Mouse (Mus musculus): ENCODE measurements around the gene Ndufv1. TPM values are rescaled to one million over a fixed set of nuclear protein-coding genes. Genes with fewer than 3 reads are reported as not detected.

Ndufv1 gene
- total and polyA plus RNA-seq, 3 experiments = 84.1 to 338 (median 191) TPM

DNA sequence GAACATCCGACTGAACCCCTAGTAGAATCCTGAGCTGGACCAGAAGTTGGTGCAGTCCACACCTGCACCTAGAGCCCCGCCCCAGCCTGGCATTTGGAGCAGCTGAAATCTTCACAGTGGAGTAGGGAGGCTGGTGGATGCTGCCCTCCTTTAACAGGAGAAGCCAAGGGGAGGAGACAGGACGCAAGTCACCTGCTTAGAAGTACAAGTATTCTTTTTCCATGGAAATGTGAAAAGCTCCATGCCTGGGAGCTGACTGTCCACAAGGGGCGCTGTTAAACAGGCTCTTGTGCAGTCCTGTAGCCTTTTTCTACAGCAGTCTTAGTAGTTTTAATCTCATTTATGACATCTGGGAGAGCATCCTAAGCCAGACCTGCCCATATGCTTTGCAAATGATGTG lies 23.9 kb downstream of the Ndufv1 start:
- no peak for TF ChIP-seq POLR2AphosphoS5 (IDR thresholded peaks at IDR 0.05; ENCODE audit: insufficient replicate concordance, low read depth, low read length)
- no peak for TF ChIP-seq GATA1 (IDR thresholded peaks at IDR 0.05; ENCODE audit: borderline replicate concordance, low read length)
- no peak for TF ChIP-seq CTCF (IDR thresholded peaks at IDR 0.05; ENCODE audit: low read depth, low read length)
- no peak for TF ChIP-seq TAL1 (conservative IDR thresholded peaks at IDR 0.05; ENCODE audit: low read depth, low read length)
- no peak for TF ChIP-seq GATA2 (IDR thresholded peaks at IDR 0.05; ENCODE audit: borderline replicate concordance, low read depth, low read length)
- Histone ChIP-seq H3K27me3 (ENCODE audit: insufficient read depth, low read length) (peaks cover 40% of the 10 kb centered on the region), H3K4me1 (ENCODE audit: insufficient read depth, low read depth, low read length) (peaks cover 10% of the 10 kb centered on the region), H3K4me3 (ENCODE audit: low read depth, low read length) (no peak overlapping the region), H3K36me3 (replicated peaks) (no peaks in the 10 kb centered on the region), H3K9me3 (replicated peaks) (no peaks in the 10 kb centered on the region)
- ATAC-seq (ENCODE audit: extremely low read depth, insufficient number of reproducible peaks, low FRiP score, poor library complexity, severe bottlenecking) (no peak), DNase-seq (ENCODE audit: low spot score) (no peak)

DNA sequence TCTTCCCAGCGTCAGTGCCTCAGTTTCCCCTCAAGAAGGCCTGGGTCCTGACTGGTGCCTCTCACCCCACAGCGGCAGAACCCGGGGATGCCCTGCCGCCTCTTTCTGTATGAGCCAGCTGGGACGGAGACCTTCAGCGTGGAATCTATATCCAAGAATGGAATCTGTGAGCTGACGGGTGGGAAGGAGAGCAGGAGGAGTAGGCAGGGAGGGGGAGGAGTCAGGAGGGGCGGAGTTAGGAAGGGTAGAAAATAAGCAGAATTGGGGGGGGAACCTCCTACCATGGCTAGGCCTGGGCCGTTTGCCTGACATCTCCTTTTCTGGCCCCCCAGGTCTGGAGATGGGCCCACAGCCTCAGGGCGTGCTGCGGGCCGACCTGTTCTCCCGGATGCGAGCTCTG lies 24.5 kb downstream of the Ndufv1 start:
- no peak for DNase-seq (ENCODE audit: low spot score)
- Histone ChIP-seq H3K4me1 (ENCODE audit: insufficient read depth, low read depth, low read length) (peaks cover 10% of the 10 kb centered on the region), H3K4me3 (ENCODE audit: low read depth, low read length) (no peak overlapping the region), H3K9me3 (replicated peaks) (no peaks in the 10 kb centered on the region), H3K27me3 (ENCODE audit: insufficient read depth, low read length) (peaks cover 42% of the 10 kb centered on the region), H3K36me3 (replicated peaks) (no peaks in the 10 kb centered on the region)
- no peak for ATAC-seq (ENCODE audit: extremely low read depth, insufficient number of reproducible peaks, low FRiP score, poor library complexity, severe bottlenecking)
- TF ChIP-seq GATA2 (IDR thresholded peaks at IDR 0.05; ENCODE audit: borderline replicate concordance, low read depth, low read length) (no peak), GATA1 (IDR thresholded peaks at IDR 0.05; ENCODE audit: borderline replicate concordance, low read length) (no peak), CTCF (IDR thresholded peaks at IDR 0.05; ENCODE audit: low read depth, low read length) (no peak), TAL1 (conservative IDR thresholded peaks at IDR 0.05; ENCODE audit: low read depth, low read length) (no peak), POLR2AphosphoS5 (IDR thresholded peaks at IDR 0.05; ENCODE audit: insufficient replicate concordance, low read depth, low read length) (no peak)

DNA sequence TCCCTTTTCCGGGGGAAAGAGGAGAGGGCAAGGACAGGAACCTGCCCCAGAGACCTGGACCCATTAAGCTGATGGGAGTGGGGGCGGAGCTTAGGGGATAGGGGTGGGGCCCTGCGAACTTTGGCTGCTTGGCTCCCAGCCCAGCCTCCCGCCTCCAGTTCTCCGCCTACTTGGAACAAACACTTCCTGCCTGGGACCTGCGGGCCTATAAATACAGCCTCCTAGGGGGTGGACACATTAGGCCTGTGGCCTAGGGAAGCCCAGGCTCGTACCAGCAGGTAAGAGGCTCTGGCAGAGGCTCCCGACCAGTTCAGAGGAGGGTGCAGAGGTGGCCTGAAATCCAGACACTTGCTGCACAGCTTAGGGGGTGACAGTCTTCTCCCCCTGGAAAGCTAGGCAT lies 26.3 kb downstream of the Ndufv1 start, which contains the start of gene Acy3:
Gene Acy3, plus strand, starts transcription at position 237 of the 400 bp plus-strand sequence.
- peak; percentile 68 for DNase-seq (ENCODE audit: low spot score)
- H3K9me3 ChIP-seq (replicated peaks) = no peaks in the 10 kb centered on the region
- peaks cover 10% of the 10 kb centered on the region for H3K4me1 ChIP-seq (ENCODE audit: insufficient read depth, low read depth, low read length)
- ATAC-seq (ENCODE audit: extremely low read depth, insufficient number of reproducible peaks, low FRiP score, poor library complexity, severe bottlenecking) = 0 out of 2 replicates have a peak, but pooled peaks have one; percentile 8
- peaks cover 35% of the 10 kb centered on the region for H3K27me3 ChIP-seq (ENCODE audit: insufficient read depth, low read length)
- H3K36me3 ChIP-seq (replicated peaks) = no peaks in the 10 kb centered on the region
- no peak within 1 kb of the TSS for H3K4me3 ChIP-seq (ENCODE audit: low read depth, low read length)
- TF ChIP-seq GATA1 (IDR thresholded peaks at IDR 0.05; ENCODE audit: borderline replicate concordance, low read length) = no peak
- TF ChIP-seq TAL1 (conservative IDR thresholded peaks at IDR 0.05; ENCODE audit: low read depth, low read length) = no peak
- TF ChIP-seq POLR2AphosphoS5 (IDR thresholded peaks at IDR 0.05; ENCODE audit: insufficient replicate concordance, low read depth, low read length) = no peak
- no peak for TF ChIP-seq CTCF (IDR thresholded peaks at IDR 0.05; ENCODE audit: low read depth, low read length)
- TF ChIP-seq GATA2 (IDR thresholded peaks at IDR 0.05; ENCODE audit: borderline replicate concordance, low read depth, low read length) = no peak

DNA sequence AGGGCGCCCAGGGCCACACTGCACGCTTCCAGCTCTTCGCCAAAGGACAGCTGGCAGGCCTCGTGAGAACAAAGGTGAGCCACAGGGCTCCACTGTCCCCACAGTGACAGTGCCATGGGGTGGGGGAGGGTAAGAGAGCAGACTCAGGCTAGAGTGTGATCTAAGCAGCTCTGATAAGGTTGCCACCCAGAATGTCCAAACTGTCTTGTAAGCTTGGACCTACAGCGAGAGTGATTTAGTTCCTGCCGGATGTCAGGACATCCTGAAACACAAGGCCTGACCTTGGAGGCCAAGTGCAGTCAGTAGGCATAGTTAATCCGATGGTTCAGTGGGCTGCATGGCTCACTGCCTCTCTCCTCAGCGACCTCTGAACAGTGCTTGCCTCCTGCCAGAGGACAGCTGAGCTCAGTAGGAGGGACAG lies 27.3 kb downstream of the Ndufv1 start:
- H3K4me1 ChIP-seq (ENCODE audit: insufficient read depth, low read depth, low read length) = peaks cover 10% of the 10 kb centered on the region
- no peak for TF ChIP-seq CTCF (IDR thresholded peaks at IDR 0.05; ENCODE audit: low read depth, low read length)
- no peak for TF ChIP-seq GATA2 (IDR thresholded peaks at IDR 0.05; ENCODE audit: borderline replicate concordance, low read depth, low read length)
- no peak for TF ChIP-seq POLR2AphosphoS5 (IDR thresholded peaks at IDR 0.05; ENCODE audit: insufficient replicate concordance, low read depth, low read length)
- no peak for TF ChIP-seq GATA1 (IDR thresholded peaks at IDR 0.05; ENCODE audit: borderline replicate concordance, low read length)
- TF ChIP-seq TAL1 (conservative IDR thresholded peaks at IDR 0.05; ENCODE audit: low read depth, low read length) = no peak

DNA sequence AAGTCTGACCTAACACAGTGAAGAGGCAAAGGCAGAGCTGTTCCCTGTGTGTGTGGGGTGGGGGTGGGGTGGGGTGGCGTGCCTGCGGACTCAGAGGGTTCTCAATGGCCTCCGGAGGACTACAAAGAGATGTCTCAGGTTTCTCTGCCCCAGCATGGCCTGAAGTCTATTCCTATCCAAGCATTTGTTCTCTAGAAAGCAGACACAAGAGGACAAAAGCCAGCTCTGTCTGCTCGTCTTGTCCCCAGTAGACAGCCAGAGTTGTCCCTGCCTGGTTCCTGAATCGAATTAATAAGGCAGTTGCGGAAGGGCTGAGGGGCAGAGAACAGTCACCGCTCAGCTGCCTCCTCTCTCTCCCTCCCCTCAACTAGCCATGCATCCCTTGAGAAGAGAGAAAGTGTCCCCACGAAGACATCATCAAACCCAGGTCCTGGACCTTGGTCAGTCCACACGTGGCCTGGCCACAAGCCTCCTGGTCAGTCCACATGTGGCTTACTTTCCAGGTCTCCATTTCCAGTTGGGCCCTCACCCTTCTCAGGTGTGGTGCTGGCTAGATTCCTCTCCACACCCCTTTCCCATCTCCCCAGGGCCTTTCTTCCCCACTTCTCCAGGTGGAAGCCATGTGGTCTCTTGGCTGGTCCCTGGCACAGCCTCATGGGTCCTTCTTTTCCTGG lies 28.9 kb downstream of the Ndufv1 start:
- Histone ChIP-seq H3K27me3 (ENCODE audit: insufficient read depth, low read length) (peaks cover 40% of the 10 kb centered on the region), H3K36me3 (replicated peaks) (no peaks in the 10 kb centered on the region), H3K4me3 (ENCODE audit: low read depth, low read length) (no peak overlapping the region), H3K4me1 (ENCODE audit: insufficient read depth, low read depth, low read length) (peaks cover 15% of the 10 kb centered on the region), H3K9me3 (replicated peaks) (no peaks in the 10 kb centered on the region)
- ATAC-seq (ENCODE audit: extremely low read depth, insufficient number of reproducible peaks, low FRiP score, poor library complexity, severe bottlenecking) (no peak), DNase-seq (ENCODE audit: low spot score) (no peak)
- TF ChIP-seq GATA2 (IDR thresholded peaks at IDR 0.05; ENCODE audit: borderline replicate concordance, low read depth, low read length) = no peak
- TF ChIP-seq GATA1 (IDR thresholded peaks at IDR 0.05; ENCODE audit: borderline replicate concordance, low read length) = no peak
- TF ChIP-seq CTCF (IDR thresholded peaks at IDR 0.05; ENCODE audit: low read depth, low read length) = no peak
- no peak for TF ChIP-seq TAL1 (conservative IDR thresholded peaks at IDR 0.05; ENCODE audit: low read depth, low read length)
- TF ChIP-seq POLR2AphosphoS5 (IDR thresholded peaks at IDR 0.05; ENCODE audit: insufficient replicate concordance, low read depth, low read length) = no peak

More for the DNA sequence above, 27.3 kb downstream of the Ndufv1 start:
- Histone ChIP-seq H3K9me3 (replicated peaks) (no peaks in the 10 kb centered on the region), H3K36me3 (replicated peaks) (no peaks in the 10 kb centered on the region), H3K4me3 (ENCODE audit: low read depth, low read length) (no peak overlapping the region), H3K27me3 (ENCODE audit: insufficient read depth, low read length) (peaks cover 33% of the 10 kb centered on the region)
- ATAC-seq (ENCODE audit: extremely low read depth, insufficient number of reproducible peaks, low FRiP score, poor library complexity, severe bottlenecking) = no peak
- no peak for DNase-seq (ENCODE audit: low spot score)

DNA sequence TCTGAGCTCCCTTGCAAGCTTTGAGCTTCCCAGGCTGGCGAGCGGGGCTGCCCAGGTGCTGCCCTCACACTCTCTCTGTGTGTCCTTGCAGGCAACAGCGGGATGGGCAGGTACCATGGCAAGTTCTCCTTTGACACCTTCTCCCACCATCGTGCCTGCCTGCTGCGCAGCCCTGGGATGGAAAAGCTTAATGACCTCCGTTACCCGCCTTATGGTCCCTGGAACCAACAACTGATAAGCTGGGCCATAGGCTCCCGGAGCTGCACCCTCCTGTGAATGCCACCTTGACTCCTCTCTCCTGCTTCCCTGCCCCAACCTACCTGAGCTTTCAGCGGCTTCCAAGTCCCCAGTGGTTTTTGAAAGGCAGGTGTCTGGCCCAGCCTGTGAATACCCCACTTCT lies 31.7 kb downstream of the Ndufv1 start:
- no peaks in the 10 kb centered on the region for H3K36me3 ChIP-seq (replicated peaks)
- DNase-seq (ENCODE audit: low spot score) = no peak
- H3K4me1 ChIP-seq (ENCODE audit: insufficient read depth, low read depth, low read length) = peaks cover 5% of the 10 kb centered on the region
- no peak for ATAC-seq (ENCODE audit: extremely low read depth, insufficient number of reproducible peaks, low FRiP score, poor library complexity, severe bottlenecking)
- H3K27me3 ChIP-seq (ENCODE audit: insufficient read depth, low read length) = peaks cover 42% of the 10 kb centered on the region
- no peak for TF ChIP-seq POLR2AphosphoS5 (IDR thresholded peaks at IDR 0.05; ENCODE audit: insufficient replicate concordance, low read depth, low read length)
- TF ChIP-seq GATA1 (IDR thresholded peaks at IDR 0.05; ENCODE audit: borderline replicate concordance, low read length) = no peak
- TF ChIP-seq TAL1 (conservative IDR thresholded peaks at IDR 0.05; ENCODE audit: low read depth, low read length) = no peak
- TF ChIP-seq CTCF (IDR thresholded peaks at IDR 0.05; ENCODE audit: low read depth, low read length) = no peak
- no peak for TF ChIP-seq GATA2 (IDR thresholded peaks at IDR 0.05; ENCODE audit: borderline replicate concordance, low read depth, low read length)
- no peaks in the 10 kb centered on the region for H3K9me3 ChIP-seq (replicated peaks)
- H3K4me3 ChIP-seq (ENCODE audit: low read depth, low read length) = no peak overlapping the region
